Mouse (Mus musculus): ENCODE measurements around the gene Hyou1. TPM values are rescaled to one million over a fixed set of nuclear protein-coding genes. Genes with fewer than 3 reads are reported as not detected.
"Not testable (repeated sequence)": the region's sequence is repeated elsewhere in the genome, so short reads cannot be mapped to it uniquely, and the experiment has no call there.

Hyou1 gene
- polyA plus RNA-seq (2014; fragmentation: Nextera tagmentation; extraction: Ambion mirVana), result 20.7 and 27.0 TPM in 2 replicates

GRCm38 (mm10) chr9:44379054-44379834 lies at the start of gene Hyou1:
Hyou1 (plus strand) TSS chr9:44379490.
- Histone ChIP-seq H3K9me3 (ENCODE audit: control insufficient read depth, low read length) (no peaks in the 10 kb centered on the region), H3K27me3 (ENCODE audit: control insufficient read depth, insufficient read depth, low read length) (no peaks in the 10 kb centered on the region), H3K4me3 (ENCODE audit: low read depth, low read length) (peak within 1 kb of the TSS; percentile 77), H3K4me2 (ENCODE audit: low read depth, low read length) (peak within 1 kb of the TSS; percentile 97), H3K4me1 (ENCODE audit: control insufficient read depth, insufficient read depth, low read length) (peaks cover 7% of the 10 kb centered on the region), H3K9ac (replicated peaks; ENCODE audit: low read depth, low read length) (peak within 1 kb of the TSS; percentile 85), H3K27ac (ENCODE audit: low read depth, low read length) (peak within 1 kb of the TSS; percentile 89), H3K36me3 (ENCODE audit: control insufficient read depth, insufficient read depth, low read length) (peaks cover 25% of the 10 kb centered on the region)
- peak; percentile 98 for ATAC-seq (ENCODE audit: low read depth)
- WGBS, result under 1% methylated on average over 77 of the region's 83 CpGs

- 92% methylated on average over 6 of the region's 6 CpGs for WGBS
- no peaks in the 10 kb centered on the region for H3K27me3 ChIP-seq (ENCODE audit: control insufficient read depth, insufficient read depth, low read length)
- no peak overlapping the region for H3K9ac ChIP-seq (replicated peaks; ENCODE audit: low read depth, low read length)
- no peak overlapping the region for H3K4me2 ChIP-seq (ENCODE audit: low read depth, low read length)
- H3K27ac ChIP-seq (ENCODE audit: low read depth, low read length), result no peak overlapping the region
- H3K4me3 ChIP-seq (ENCODE audit: low read depth, low read length), result no peak overlapping the region
- H3K36me3 ChIP-seq (ENCODE audit: control insufficient read depth, insufficient read depth, low read length), result peaks cover 26% of the 10 kb centered on the region; the same call in 1 of the 2 replicates
- H3K9me3 ChIP-seq (ENCODE audit: control insufficient read depth, low read length), result no peaks in the 10 kb centered on the region
- peaks cover 10% of the 10 kb centered on the region for H3K4me1 ChIP-seq (ENCODE audit: control insufficient read depth, insufficient read depth, low read length)
- ATAC-seq (ENCODE audit: low read depth), result no peak
Measured at GRCm38 (mm10) chr9:44330736-44331135, 48.6 kb upstream of the Hyou1 start.

- ATAC-seq (ENCODE audit: low read depth), result no peak
- Histone ChIP-seq H3K4me2 (ENCODE audit: low read depth, low read length) (no peak overlapping the region), H3K9ac (replicated peaks; ENCODE audit: low read depth, low read length) (no peak overlapping the region), H3K27ac (ENCODE audit: low read depth, low read length) (no peak overlapping the region), H3K27me3 (ENCODE audit: control insufficient read depth, insufficient read depth, low read length) (no peaks in the 10 kb centered on the region), H3K36me3 (ENCODE audit: control insufficient read depth, insufficient read depth, low read length) (peaks cover 26% of the 10 kb centered on the region; the same call in 1 of the 2 replicates), H3K9me3 (ENCODE audit: control insufficient read depth, low read length) (no peaks in the 10 kb centered on the region), H3K4me1 (ENCODE audit: control insufficient read depth, insufficient read depth, low read length) (peaks cover 4% of the 10 kb centered on the region), H3K4me3 (ENCODE audit: low read depth, low read length) (no peak overlapping the region)
- WGBS, result 98% methylated on average over 13 of the region's 13 CpGs
Measured at GRCm38 (mm10) chr9:44332918-44333638, 46.2 kb upstream of the Hyou1 start.

- WGBS, result under 1% methylated on average over 87 of the region's 91 CpGs
- H3K27ac ChIP-seq (ENCODE audit: low read depth, low read length), result peak within 1 kb of the TSS; percentile 87
- no peaks in the 10 kb centered on the region for H3K27me3 ChIP-seq (ENCODE audit: control insufficient read depth, insufficient read depth, low read length)
- peaks cover 4% of the 10 kb centered on the region; the same call in 1 of the 2 replicates for H3K4me1 ChIP-seq (ENCODE audit: control insufficient read depth, insufficient read depth, low read length)
- H3K36me3 ChIP-seq (ENCODE audit: control insufficient read depth, insufficient read depth, low read length), result peaks cover 26% of the 10 kb centered on the region; the same call in 1 of the 2 replicates
- peak; percentile 97 for ATAC-seq (ENCODE audit: low read depth)
- H3K9me3 ChIP-seq (ENCODE audit: control insufficient read depth, low read length), result no peaks in the 10 kb centered on the region
- H3K4me3 ChIP-seq (ENCODE audit: low read depth, low read length), result peak within 1 kb of the TSS; percentile 82
- peak within 1 kb of the TSS; percentile 88 for H3K9ac ChIP-seq (replicated peaks; ENCODE audit: low read depth, low read length)
- H3K4me2 ChIP-seq (ENCODE audit: low read depth, low read length), result peak within 1 kb of the TSS; percentile 83
Measured at GRCm38 (mm10) chr9:44334396-44335330, 44.6 kb upstream of the Hyou1 start, which contains the start of gene H2afx. H2afx (plus strand) TSS chr9:44334694.

- H3K4me1 ChIP-seq (ENCODE audit: control insufficient read depth, insufficient read depth, low read length), result peaks cover 4% of the 10 kb centered on the region; the same call in 1 of the 2 replicates
- peak overlapping the region; percentile 88 for H3K9ac ChIP-seq (replicated peaks; ENCODE audit: low read depth, low read length)
- H3K27ac ChIP-seq (ENCODE audit: low read depth, low read length), result peak overlapping the region; percentile 87
- H3K27me3 ChIP-seq (ENCODE audit: control insufficient read depth, insufficient read depth, low read length), result no peaks in the 10 kb centered on the region
- H3K36me3 ChIP-seq (ENCODE audit: control insufficient read depth, insufficient read depth, low read length), result peaks cover 26% of the 10 kb centered on the region; the same call in 1 of the 2 replicates
- peak overlapping the region; percentile 82 for H3K4me3 ChIP-seq (ENCODE audit: low read depth, low read length)
- no peaks in the 10 kb centered on the region for H3K9me3 ChIP-seq (ENCODE audit: control insufficient read depth, low read length)
- H3K4me2 ChIP-seq (ENCODE audit: low read depth, low read length), result peak overlapping the region; percentile 83
- ATAC-seq (ENCODE audit: low read depth), result peak; percentile 9; the same call in 1 of the 2 replicates
- 0% methylated on average over 50 of the region's 50 CpGs for WGBS
Measured at GRCm38 (mm10) chr9:44335331-44336092, 43.8 kb upstream of the Hyou1 start.

- H3K9ac ChIP-seq (replicated peaks; ENCODE audit: low read depth, low read length), result peak overlapping the region; percentile 88
- under 1% methylated on average over 5 of the region's 5 CpGs for WGBS
- H3K4me3 ChIP-seq (ENCODE audit: low read depth, low read length), result peak overlapping the region; percentile 82
- peaks cover 23% of the 10 kb centered on the region; the same call in 1 of the 2 replicates for H3K36me3 ChIP-seq (ENCODE audit: control insufficient read depth, insufficient read depth, low read length)
- peak overlapping the region; percentile 87 for H3K27ac ChIP-seq (ENCODE audit: low read depth, low read length)
- peak overlapping the region; percentile 83 for H3K4me2 ChIP-seq (ENCODE audit: low read depth, low read length)
- no peaks in the 10 kb centered on the region for H3K9me3 ChIP-seq (ENCODE audit: control insufficient read depth, low read length)
- ATAC-seq (ENCODE audit: low read depth), result no peak
- H3K27me3 ChIP-seq (ENCODE audit: control insufficient read depth, insufficient read depth, low read length), result no peaks in the 10 kb centered on the region
- peaks cover 4% of the 10 kb centered on the region; the same call in 1 of the 2 replicates for H3K4me1 ChIP-seq (ENCODE audit: control insufficient read depth, insufficient read depth, low read length)
Measured at GRCm38 (mm10) chr9:44336093-44336406, 43.2 kb upstream of the Hyou1 start.

- H3K9ac ChIP-seq (replicated peaks; ENCODE audit: low read depth, low read length); H3K27ac ChIP-seq (ENCODE audit: low read depth, low read length); H3K9me3 ChIP-seq (ENCODE audit: control insufficient read depth, low read length); H3K4me1 ChIP-seq (ENCODE audit: control insufficient read depth, insufficient read depth, low read length); H3K4me3 ChIP-seq (ENCODE audit: low read depth, low read length); H3K27me3 ChIP-seq (ENCODE audit: control insufficient read depth, insufficient read depth, low read length); ATAC-seq (ENCODE audit: low read depth): not testable (repeated sequence)
- H3K4me2 ChIP-seq (ENCODE audit: low read depth, low read length), result peak overlapping the region; percentile 83; the same call in 1 of the 2 replicates
- H3K36me3 ChIP-seq (ENCODE audit: control insufficient read depth, insufficient read depth, low read length), result peaks cover 20% of the 10 kb centered on the region; the same call in 1 of the 2 replicates
- WGBS, result 30% methylated on average over 4 of the region's 4 CpGs
Measured at GRCm38 (mm10) chr9:44336513-44336912, 42.8 kb upstream of the Hyou1 start.

- ATAC-seq (ENCODE audit: low read depth), result no peak
- WGBS, result 77% methylated on average over 3 of the region's 3 CpGs
- Histone ChIP-seq H3K4me3 (ENCODE audit: low read depth, low read length) (no peak overlapping the region), H3K9me3 (ENCODE audit: control insufficient read depth, low read length) (no peaks in the 10 kb centered on the region), H3K27ac (ENCODE audit: low read depth, low read length) (no peak overlapping the region), H3K36me3 (ENCODE audit: control insufficient read depth, insufficient read depth, low read length) (peaks cover 16% of the 10 kb centered on the region; the same call in 1 of the 2 replicates), H3K9ac (replicated peaks; ENCODE audit: low read depth, low read length) (no peak overlapping the region), H3K4me2 (ENCODE audit: low read depth, low read length) (peak overlapping the region; percentile 83; the same call in 1 of the 2 replicates), H3K4me1 (ENCODE audit: control insufficient read depth, insufficient read depth, low read length) (peaks cover 4% of the 10 kb centered on the region; the same call in 1 of the 2 replicates), H3K27me3 (ENCODE audit: control insufficient read depth, insufficient read depth, low read length) (no peaks in the 10 kb centered on the region)
Measured at GRCm38 (mm10) chr9:44336964-44337363, 42.3 kb upstream of the Hyou1 start.
